17 mouse cellular contexts compared by ENCODE assay signal in the genomic region with DNA sequence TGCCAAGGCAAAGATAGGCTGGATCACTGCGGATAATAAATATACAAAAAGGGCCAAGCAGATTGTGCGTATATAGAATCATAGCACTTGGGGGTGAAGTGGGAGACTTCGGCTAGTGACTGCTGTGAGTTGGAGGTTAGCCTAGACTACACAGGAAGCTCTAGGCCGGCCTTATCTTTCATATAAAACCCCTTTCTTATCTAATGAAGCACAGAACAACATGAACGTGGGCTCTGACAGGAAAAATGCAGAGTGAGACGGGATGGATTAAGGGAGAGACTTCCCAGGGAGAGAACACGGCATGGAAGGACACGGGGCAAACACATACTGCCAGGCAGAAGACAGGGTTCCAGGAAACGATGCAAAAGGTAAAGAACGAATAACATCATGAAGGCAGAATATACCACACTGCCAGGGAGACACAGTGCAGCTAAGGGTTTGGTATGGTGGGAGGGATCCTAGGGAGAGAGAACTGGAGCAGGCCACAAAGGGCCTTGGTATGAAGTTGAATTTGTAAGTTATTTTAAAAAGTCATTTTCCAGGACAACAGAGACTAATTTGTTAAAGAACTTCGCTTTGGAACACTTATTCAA. TPM values are rescaled to one million over a fixed set of nuclear protein-coding genes. Genes with fewer than 3 reads are reported as not detected.
DNase-seq lines count a peak whose midpoint lies in the region; ATAC-seq and TF ChIP-seq lines count a peak whose summit lies in the region.
"Had no signal": no experiment of that assay in that cellular context is flagged by ENCODE, and none has a peak within 500 bp of the region (broad histone marks: within the 10 kb centered on the region; RNA-seq: fewer than 3 reads in every experiment).

No protein-coding gene starts in this region.

- 32% methylated on average over 11 of the region's 11 CpGs for WGBS in heart, adult 2 months
- WGBS in liver, adult 2 months: 57% methylated on average over 11 of the region's 11 CpGs
- WGBS in liver, postnatal 0 days (ENCODE audit: insufficient replicate concordance): 59% methylated on average over 11 of the region's 11 CpGs
- WGBS in embryonic facial prominence, embryonic 15.5 days: 73% methylated on average over 11 of the region's 11 CpGs
- WGBS in olfactory bulb, adult 2 months: 40% methylated on average over 11 of the region's 11 CpGs
- 91% methylated on average over 11 of the region's 11 CpGs for WGBS in hindbrain, embryonic 11.5 days

- TF ChIP-seq POLR2A in heart, adult 2 months (IDR thresholded peaks at IDR 0.05; ENCODE audit: insufficient read depth, low read depth, low read length): no peak
- TF ChIP-seq POLR2A in liver, adult 2 months (IDR thresholded peaks at IDR 0.05; ENCODE audit: extremely low read depth, insufficient read depth, low read length): no peak
- no peak for TF ChIP-seq POLR2A in olfactory bulb, adult 2 months (IDR thresholded peaks at IDR 0.05; ENCODE audit: insufficient read depth, low read depth, low read length)

- peaks cover 57% of the 10 kb centered on the region for H3K36me3 ChIP-seq in heart, adult 2 months (ENCODE audit: control insufficient read depth, insufficient read depth, low read length)
- H3K36me3 ChIP-seq in liver, adult 2 months (ENCODE audit: control insufficient read depth, insufficient read depth, low read length): peaks cover 57% of the 10 kb centered on the region
- peaks cover 77% of the 10 kb centered on the region for H3K36me3 ChIP-seq in liver, postnatal 0 days (replicated peaks; ENCODE audit: insufficient read depth, low read length)
- peaks cover 33% of the 10 kb centered on the region for H3K36me3 ChIP-seq in embryonic facial prominence, embryonic 15.5 days
- H3K36me3 ChIP-seq in hindbrain, embryonic 11.5 days (ENCODE audit: control insufficient read depth, insufficient read depth, low read length): peaks cover 3% of the 10 kb centered on the region; the same call in 1 of the 2 replicates

- H3K79me2 ChIP-seq in heart, adult 2 months (replicated peaks; ENCODE audit: control insufficient read depth, insufficient read depth, low read length): peaks cover 4% of the 10 kb centered on the region
- peaks cover 21% of the 10 kb centered on the region; the same call in 1 of the 2 replicates for H3K79me2 ChIP-seq in liver, adult 2 months (ENCODE audit: control insufficient read depth, insufficient read depth, low read length)

- intact Hi-C loops in heart, adult 2 months (cut with DNase I): no loop called here
- intact Hi-C loops in heart, postnatal 36 days (cut with DNase I): loop anchor here (5.0 kb wide), 1 partner anchor 102 kb away; no protein-coding TSS in a partner anchor

- H3K9ac ChIP-seq in heart, adult 2 months (ENCODE audit: low read depth, low read length): no peak overlapping the region
- H3K9ac ChIP-seq in liver, adult 2 months (ENCODE audit: low read depth, low read length): no peak overlapping the region
- no peak overlapping the region for H3K9ac ChIP-seq in liver, postnatal 0 days (replicated peaks)
- no peak overlapping the region for H3K9ac ChIP-seq in embryonic facial prominence, embryonic 15.5 days
- H3K9ac ChIP-seq in hindbrain, embryonic 11.5 days (ENCODE audit: low read depth, low read length): no peak overlapping the region
- H3K9ac ChIP-seq: embryonic facial prominence, embryonic 12.5 days; neural tube, embryonic 13.5 days had no signal

- peak overlapping the region; percentile 18 for H3K27ac ChIP-seq in heart, adult 2 months
- H3K27ac ChIP-seq in liver, adult 2 months (replicated peaks; ENCODE audit: insufficient read depth, low read depth, low read length): peak overlapping the region; percentile 40; the same call in 1 of the 2 replicates
- no peak overlapping the region for H3K27ac ChIP-seq in liver, postnatal 0 days (ENCODE audit: low read depth)
- peak overlapping the region; percentile 63 for H3K27ac ChIP-seq in embryonic facial prominence, embryonic 15.5 days (replicated peaks)
- peak overlapping the region; percentile 82 for H3K27ac ChIP-seq in olfactory bulb, adult 2 months (ENCODE audit: insufficient read depth, low read depth, low read length)
- no peak overlapping the region for H3K27ac ChIP-seq in hindbrain, embryonic 11.5 days (ENCODE audit: low read depth, low read length)
- H3K27ac ChIP-seq: embryonic facial prominence, embryonic 12.5 days; hindbrain, embryonic 10.5 days; neural tube, embryonic 13.5 days had no signal

- no peaks in the 10 kb centered on the region for H3K9me3 ChIP-seq in liver, postnatal 0 days (ENCODE audit: low read length)
- no peaks in the 10 kb centered on the region for H3K9me3 ChIP-seq in embryonic facial prominence, embryonic 15.5 days (replicated peaks)
- no peaks in the 10 kb centered on the region for H3K9me3 ChIP-seq in hindbrain, embryonic 11.5 days (ENCODE audit: control insufficient read depth, low read length)
- H3K9me3 ChIP-seq: embryonic facial prominence, embryonic 12.5 days; hindbrain, embryonic 10.5 days; neural tube, embryonic 13.5 days had no signal

- TF ChIP-seq EP300 in heart, adult 2 months (IDR thresholded peaks at IDR 0.05; ENCODE audit: insufficient read depth, low read depth, low read length): no peak
- no peak for TF ChIP-seq EP300 in liver, postnatal 0 days (IDR thresholded peaks at IDR 0.05; ENCODE audit: low read depth)

- peaks cover 27% of the 10 kb centered on the region for H3K4me1 ChIP-seq in heart, adult 2 months (ENCODE audit: control insufficient read depth, insufficient read depth, low read length)
- peaks cover 31% of the 10 kb centered on the region for H3K4me1 ChIP-seq in liver, adult 2 months (ENCODE audit: control insufficient read depth, insufficient read depth, low read length)
- peaks cover 14% of the 10 kb centered on the region; the same call in 1 of the 2 replicates for H3K4me1 ChIP-seq in liver, postnatal 0 days (ENCODE audit: insufficient read depth)
- peaks cover 39% of the 10 kb centered on the region for H3K4me1 ChIP-seq in embryonic facial prominence, embryonic 15.5 days
- H3K4me1 ChIP-seq in olfactory bulb, adult 2 months (ENCODE audit: control insufficient read depth, insufficient read depth, low read length): peaks cover 42% of the 10 kb centered on the region
- H3K4me1 ChIP-seq in hindbrain, embryonic 11.5 days (replicated peaks; ENCODE audit: control insufficient read depth, insufficient read depth, low read length): no peaks in the 10 kb centered on the region
- H3K4me1 ChIP-seq: hindbrain, embryonic 10.5 days had no signal

- no peaks in the 10 kb centered on the region for H3K27me3 ChIP-seq in heart, adult 2 months (ENCODE audit: control insufficient read depth, insufficient read depth, low read length)
- H3K27me3 ChIP-seq in liver, adult 2 months (ENCODE audit: control insufficient read depth, insufficient read depth, low read length): no peaks in the 10 kb centered on the region
- H3K27me3 ChIP-seq in liver, postnatal 0 days (ENCODE audit: insufficient read depth, low read length): no peaks in the 10 kb centered on the region
- H3K27me3 ChIP-seq in embryonic facial prominence, embryonic 15.5 days: no peaks in the 10 kb centered on the region
- no peaks in the 10 kb centered on the region for H3K27me3 ChIP-seq in hindbrain, embryonic 11.5 days (ENCODE audit: control insufficient read depth, insufficient read depth, low read length)
- H3K27me3 ChIP-seq: embryonic facial prominence, embryonic 12.5 days; neural tube, embryonic 13.5 days had no signal

- H3K4me2 ChIP-seq in liver, postnatal 0 days (ENCODE audit: low read depth, low read length): no peak overlapping the region
- H3K4me2 ChIP-seq in embryonic facial prominence, embryonic 15.5 days (replicated peaks): no peak overlapping the region
- H3K4me2 ChIP-seq in hindbrain, embryonic 11.5 days (replicated peaks; ENCODE audit: low read depth, low read length): no peak overlapping the region
- H3K4me2 ChIP-seq: embryonic facial prominence, embryonic 12.5 days; neural tube, embryonic 13.5 days had no signal

- ATAC-seq in liver, postnatal 0 days: no peak
- no peak for ATAC-seq in embryonic facial prominence, embryonic 15.5 days (ENCODE audit: insufficient number of reproducible peaks, low FRiP score, low TSS enrichment, low read depth)
- ATAC-seq in hindbrain, embryonic 11.5 days (ENCODE audit: low FRiP score): no peak
- ATAC-seq: midbrain, embryonic 16.5 days had no signal

- no peak overlapping the region for H3K4me3 ChIP-seq in heart, adult 2 months
- no peak overlapping the region for H3K4me3 ChIP-seq in liver, adult 2 months (ENCODE audit: insufficient read depth, low read depth, low read length)
- H3K4me3 ChIP-seq in liver, postnatal 0 days (ENCODE audit: low read depth, low read length): no peak overlapping the region
- H3K4me3 ChIP-seq in embryonic facial prominence, embryonic 15.5 days (replicated peaks): no peak overlapping the region
- no peak overlapping the region for H3K4me3 ChIP-seq in olfactory bulb, adult 2 months (ENCODE audit: insufficient read depth, low read depth, low read length)
- no peak overlapping the region for H3K4me3 ChIP-seq in hindbrain, embryonic 11.5 days (ENCODE audit: low read depth, low read length)
- H3K4me3 ChIP-seq: embryonic facial prominence, embryonic 12.5 days; hindbrain, embryonic 10.5 days; neural tube, embryonic 13.5 days had no signal

- no peak for TF ChIP-seq CTCF in heart, adult 2 months (IDR thresholded peaks at IDR 0.05)
- no peak for TF ChIP-seq CTCF in liver, adult 2 months (IDR thresholded peaks at IDR 0.05; ENCODE audit: low read depth, low read length)
- no peak for TF ChIP-seq CTCF in liver, postnatal 0 days (IDR thresholded peaks at IDR 0.05; ENCODE audit: low read depth)
- no peak for TF ChIP-seq CTCF in olfactory bulb, adult 2 months (IDR thresholded peaks at IDR 0.05; ENCODE audit: insufficient read depth, low read depth, low read length)

- DNase-seq in heart, adult 2 months: no peak
- no peak for DNase-seq in heart, postnatal 36 days
- no peak for DNase-seq in liver, adult 2 months (ENCODE audit: extremely low read depth, low read depth, low spot score)
- DNase-seq in liver, postnatal 0 days: no peak
- no peak for DNase-seq in cerebellum, postnatal 4 days (ENCODE audit: low spot score in 2 of 2)
- DNase-seq in hindbrain, embryonic 11.5 days (ENCODE audit: low spot score): no peak
- DNase-seq: B cell, adult 2 months; cerebellum, adult 8-10 months; kidney, postnatal 10 days; lung, postnatal 36 days; right cerebral cortex, adult 18-20 months had no signal

RNA-seq across cellular contexts. Expression of a gene that starts 14.9 kb away (rescaled TPM):
- total RNA-seq in heart, adult 2 months (2021): 100 to 1,000 TPM; 724 to 814 TPM
- polyA plus RNA-seq in heart, adult 2 months (2012; rRNA removed): 771 and 1,125 TPM in 2 replicates
- 100 to 1,000 TPM; 753 to 767 TPM for total RNA-seq in heart, postnatal 36 days (2021)
- 967 and 981 TPM in 2 replicates for total RNA-seq in liver, adult 2 months (2014; rRNA removed)
- 1,187 and 1,239 TPM in 2 replicates for polyA plus RNA-seq in liver, adult 2 months (2012; rRNA removed)
- polyA plus RNA-seq in liver, postnatal 0 days (2015; fragmentation: Nextera tagmentation; extraction: Ambion mirVana): 961 and 1,004 TPM in 2 replicates
- 1,155 and 1,174 TPM in 2 replicates for polyA plus RNA-seq in embryonic facial prominence, embryonic 15.5 days (2015; fragmentation: Nextera tagmentation; extraction: Ambion mirVana)
- polyA plus RNA-seq in olfactory bulb, adult 2 months (2012; ENCODE audit: insufficient read depth, insufficient read length, low replicate concordance, missing spikeins): 469 and 510 TPM in 2 replicates
- polyA plus RNA-seq in hindbrain, embryonic 11.5 days (2014; fragmentation: Nextera tagmentation; extraction: Ambion mirVana): 379 and 387 TPM in 2 replicates

RNA-seq across cellular contexts. Expression of a gene that starts 44.6 kb away (rescaled TPM):
- 10 to 100 TPM; 18.2 to 19.2 TPM for total RNA-seq in heart, adult 2 months (2021)
- polyA plus RNA-seq in heart, adult 2 months (2012; rRNA removed): 5.1 and 9.6 TPM in 2 replicates
- total RNA-seq in heart, postnatal 36 days (2021): 10 to 100 TPM; 20.9 to 22.2 TPM
- 7.0 and 7.2 TPM in 2 replicates for total RNA-seq in liver, adult 2 months (2014; rRNA removed)
- 1.1 and 1.2 TPM in 2 replicates for polyA plus RNA-seq in liver, adult 2 months (2012; rRNA removed)
- polyA plus RNA-seq in liver, postnatal 0 days (2015; fragmentation: Nextera tagmentation; extraction: Ambion mirVana): 15.5 and 23.6 TPM in 2 replicates
- polyA plus RNA-seq in embryonic facial prominence, embryonic 15.5 days (2015; fragmentation: Nextera tagmentation; extraction: Ambion mirVana): 23.8 and 25.6 TPM in 2 replicates
- 65.2 TPM in 1 of 2 replicates, not detected in the other for polyA plus RNA-seq in olfactory bulb, adult 2 months (2012; ENCODE audit: insufficient read depth, insufficient read length, low replicate concordance, missing spikeins)
- polyA plus RNA-seq in hindbrain, embryonic 11.5 days (2014; fragmentation: Nextera tagmentation; extraction: Ambion mirVana): 37.8 and 43.0 TPM in 2 replicates

Comparison
In these comparisons a context has a peak if more than half of its experiments do, and no peak if none do; other contexts are left out.
1. H3K27ac ChIP-seq: peak in heart, adult 2 months (single experiment), liver, adult 2 months (single experiment), embryonic facial prominence, embryonic 15.5 days (single experiment) and olfactory bulb, adult 2 months (single experiment); none in liver, postnatal 0 days (single experiment) and hindbrain, embryonic 11.5 days (single experiment).